Mouse (Mus musculus) kidney, embryonic 16.5 days (tissue): ENCODE data around the gene Cd244a. TPM values are rescaled to one million over a fixed set of nuclear protein-coding genes. Genes with fewer than 3 reads are reported as not detected.

Experiments used
- ATAC-seq: fragments of 200-750 bp; cut with Nextera tagmentation; 2 replicates; pipeline ENCODE4 v1.8.0; 2017; ENCODE audit warnings: moderate TSS enrichment; ENCODE audit not compliant: low FRiP score, low TSS enrichment
- H3K27ac ChIP-seq: fragments of 300-500 bp; sonication (generic); 2 replicates; pipeline ENCODE4 v1.5.1; 2014; ENCODE audit warnings: low read length
- H3K27me3 ChIP-seq: fragments of 300-500 bp; sonication (generic); 2 replicates; pipeline ENCODE4 v1.6.1; 2014; ENCODE audit warnings: low read length, control low read depth, mixed read lengths; ENCODE audit not compliant: insufficient read depth
- H3K36me3 ChIP-seq: fragments of 300-500 bp; sonication (generic); 2 replicates; pipeline ENCODE4 v1.6.1; 2014; ENCODE audit warnings: low read length, control low read depth, mixed read lengths; ENCODE audit not compliant: insufficient read depth
- H3K4me1 ChIP-seq: fragments of 300-500 bp; sonication (generic); 2 replicates; pipeline ENCODE4 v1.6.1; 2014; ENCODE audit warnings: low read length, control low read depth, mixed read lengths; ENCODE audit not compliant: insufficient read depth
- H3K4me2 ChIP-seq: fragments of 300-500 bp; sonication (generic); replicated peaks from 2 replicates; pipeline ENCODE4 v1.6.1; 2014; ENCODE audit warnings: low read depth, low read length
- H3K4me3 ChIP-seq: fragments of 300-500 bp; sonication (generic); 2 replicates; pipeline ENCODE4 v1.5.1; 2014; ENCODE audit warnings: mild to moderate bottlenecking, low read length
- H3K9ac ChIP-seq: fragments of 300-500 bp; sonication (generic); replicated peaks from 2 replicates; pipeline ENCODE4 v1.6.1; 2014; ENCODE audit warnings: low read length
- H3K9me3 ChIP-seq: fragments of 300-500 bp; sonication (generic); 2 replicates; pipeline ENCODE4 v1.6.1; 2016; ENCODE audit warnings: low read length, control low read depth
- WGBS: fragments of 180-500 bp; shearing (Covaris S2); extraction: QIAGEN DNeasy Blood & Tissue Kit; methylation state at CpG from one replicate; pipeline ENCODE4 v1.1.7; 2014; 5-methylcytosine and 5-hydroxymethylcytosine counted together
- polyA plus RNA-seq: library from polyadenylated mRNA; unstranded; fragments of >200 nt; fragmentation: Nextera tagmentation; extraction: Ambion mirVana; gene quantifications from 2 replicates; pipeline ENCODE4 v1.2.1, GENCODE M21; 2015

The Cd244a gene
- polyA plus RNA-seq, 1 experiment from 2014 or later, result 0.07 TPM

DNA sequence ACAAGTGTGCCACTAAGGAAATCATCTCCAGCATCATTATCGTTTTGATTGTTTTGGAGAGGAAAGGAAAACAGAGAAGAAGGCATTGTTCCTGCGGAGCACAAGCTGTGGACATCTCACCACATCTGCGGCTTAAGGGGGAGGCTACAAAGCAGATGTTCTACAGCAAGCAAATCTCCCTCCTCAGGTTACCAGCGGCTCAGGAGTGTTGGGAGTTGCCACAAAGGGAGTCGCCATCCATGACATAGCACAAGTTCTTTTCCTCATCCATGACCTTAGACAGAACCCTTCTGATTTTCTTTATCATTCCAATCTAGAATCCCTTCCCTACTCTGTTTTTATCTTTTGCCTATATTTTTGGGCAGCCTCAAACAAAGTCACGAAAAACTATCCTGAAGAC lies 76.7 kb downstream of the Cd244a start:
- Histone ChIP-seq H3K4me1 (no peaks in the 10 kb centered on the region), H3K27me3 (no peaks in the 10 kb centered on the region), H3K4me2 (no peak overlapping the region), H3K9me3 (no peaks in the 10 kb centered on the region), H3K4me3 (no peak overlapping the region), H3K36me3 (no peaks in the 10 kb centered on the region), H3K27ac (no peak overlapping the region), H3K9ac (no peak overlapping the region)
- peak; percentile 80 for ATAC-seq
- 34% methylated on average over 6 of the region's 6 CpGs for WGBS

GRCm38 (mm10) chr1:171637101-171637500 lies 78.1 kb downstream of the Cd244a start:
- H3K36me3 ChIP-seq, result no peaks in the 10 kb centered on the region
- H3K4me2 ChIP-seq, result no peak overlapping the region
- H3K27ac ChIP-seq, result no peak overlapping the region
- WGBS, result 92% methylated on average over 8 of the region's 8 CpGs
- no peak overlapping the region for H3K4me3 ChIP-seq
- no peaks in the 10 kb centered on the region for H3K4me1 ChIP-seq
- no peaks in the 10 kb centered on the region for H3K27me3 ChIP-seq
- no peaks in the 10 kb centered on the region for H3K9me3 ChIP-seq
- ATAC-seq, result no peak
- no peak overlapping the region for H3K9ac ChIP-seq

- H3K4me2 ChIP-seq, result no peak overlapping the region
- ATAC-seq, result no peak
- H3K27ac ChIP-seq, result no peak overlapping the region
- H3K4me1 ChIP-seq, result no peaks in the 10 kb centered on the region
- WGBS, result 65% methylated on average over 2 of the region's 2 CpGs
- no peaks in the 10 kb centered on the region for H3K9me3 ChIP-seq
- no peak overlapping the region for H3K4me3 ChIP-seq
- no peaks in the 10 kb centered on the region for H3K27me3 ChIP-seq
- no peaks in the 10 kb centered on the region for H3K36me3 ChIP-seq
- no peak overlapping the region for H3K9ac ChIP-seq
These were observed 79.7 kb downstream of the Cd244a start for GRCm38 (mm10) chr1:171638686-171639085.

- Histone ChIP-seq H3K27ac (no peak overlapping the region), H3K27me3 (no peaks in the 10 kb centered on the region), H3K9me3 (no peaks in the 10 kb centered on the region), H3K9ac (no peak overlapping the region), H3K4me1 (no peaks in the 10 kb centered on the region), H3K4me3 (no peak overlapping the region), H3K4me2 (no peak overlapping the region), H3K36me3 (no peaks in the 10 kb centered on the region)
- WGBS, result 91% methylated on average over 6 of the region's 6 CpGs
- ATAC-seq, result no peak
These were observed 81.8 kb downstream of the Cd244a start for GRCm38 (mm10) chr1:171640796-171641195.

- H3K4me2 ChIP-seq, result no peak overlapping the region
- no peaks in the 10 kb centered on the region for H3K36me3 ChIP-seq
- H3K27me3 ChIP-seq, result no peaks in the 10 kb centered on the region
- no peak overlapping the region for H3K9ac ChIP-seq
- ATAC-seq, result no peak
- no peaks in the 10 kb centered on the region for H3K4me1 ChIP-seq
- no peaks in the 10 kb centered on the region for H3K9me3 ChIP-seq
- H3K4me3 ChIP-seq, result no peak overlapping the region
- WGBS, result 67% methylated on average over 7 of the region's 7 CpGs
- no peak overlapping the region for H3K27ac ChIP-seq
These were observed 84.6 kb downstream of the Cd244a start for GRCm38 (mm10) chr1:171643612-171644011.

DNA sequence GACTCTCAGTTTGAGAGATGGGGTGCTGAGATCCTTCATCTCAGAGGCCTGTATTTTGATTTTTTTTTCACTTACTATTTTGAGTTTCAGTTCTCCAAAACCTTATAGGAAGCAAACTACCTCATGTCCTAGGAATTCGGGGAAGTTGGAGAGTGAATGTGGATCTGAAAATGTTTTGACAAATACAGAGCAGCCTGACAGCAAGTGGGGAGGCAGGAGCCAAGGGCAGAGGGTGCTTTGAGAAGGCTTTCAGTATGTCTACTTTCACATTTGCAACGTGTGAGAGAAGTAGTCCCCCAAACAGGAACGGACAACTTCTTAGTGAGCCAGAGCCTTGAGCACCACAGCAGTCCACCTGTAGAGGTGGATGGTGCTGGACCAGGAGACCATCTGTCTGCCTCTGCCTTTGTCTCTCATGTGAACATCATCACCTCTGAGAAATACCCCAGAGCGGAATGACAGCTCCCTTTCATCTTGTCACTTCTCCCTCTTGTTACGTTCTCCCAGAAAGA lies 87.5 kb downstream of the Cd244a start:
- ATAC-seq, result no peak
- Histone ChIP-seq H3K9me3 (no peaks in the 10 kb centered on the region), H3K4me2 (no peak overlapping the region), H3K27me3 (no peaks in the 10 kb centered on the region), H3K4me3 (no peak overlapping the region), H3K36me3 (no peaks in the 10 kb centered on the region), H3K9ac (no peak overlapping the region), H3K27ac (no peak overlapping the region), H3K4me1 (no peaks in the 10 kb centered on the region)
- 46% methylated on average over 5 of the region's 5 CpGs for WGBS

GRCm38 (mm10) chr1:171647716-171648115 lies 88.7 kb downstream of the Cd244a start:
- Histone ChIP-seq H3K27ac (no peak overlapping the region), H3K27me3 (no peaks in the 10 kb centered on the region), H3K4me2 (no peak overlapping the region), H3K4me1 (no peaks in the 10 kb centered on the region), H3K36me3 (no peaks in the 10 kb centered on the region), H3K9ac (no peak overlapping the region), H3K9me3 (no peaks in the 10 kb centered on the region), H3K4me3 (no peak overlapping the region)
- ATAC-seq, result no peak
- 87% methylated on average over 5 of the region's 5 CpGs for WGBS

DNA sequence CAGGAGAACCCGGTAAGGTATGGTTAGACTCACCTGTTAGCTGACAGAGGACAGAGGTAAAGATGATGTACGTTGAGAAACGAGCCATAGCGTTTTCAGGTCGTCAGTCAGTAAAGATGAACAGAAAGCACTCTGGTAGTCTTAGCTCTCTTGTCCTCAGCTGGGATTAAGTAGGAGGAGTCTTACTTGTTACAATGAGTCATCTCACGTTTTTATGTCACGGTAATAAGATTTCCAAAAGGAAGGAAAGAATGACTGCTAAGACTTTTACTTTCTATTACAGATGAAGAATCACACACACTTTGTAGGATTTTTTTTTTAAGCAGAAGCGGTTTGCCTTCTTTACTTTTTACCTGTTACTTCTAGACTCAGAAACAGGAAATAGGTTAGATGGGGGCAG lies 89.8 kb downstream of the Cd244a start:
- 74% methylated on average over 8 of the region's 8 CpGs for WGBS
- Histone ChIP-seq H3K27me3 (no peaks in the 10 kb centered on the region), H3K4me3 (no peak overlapping the region)

DNA sequence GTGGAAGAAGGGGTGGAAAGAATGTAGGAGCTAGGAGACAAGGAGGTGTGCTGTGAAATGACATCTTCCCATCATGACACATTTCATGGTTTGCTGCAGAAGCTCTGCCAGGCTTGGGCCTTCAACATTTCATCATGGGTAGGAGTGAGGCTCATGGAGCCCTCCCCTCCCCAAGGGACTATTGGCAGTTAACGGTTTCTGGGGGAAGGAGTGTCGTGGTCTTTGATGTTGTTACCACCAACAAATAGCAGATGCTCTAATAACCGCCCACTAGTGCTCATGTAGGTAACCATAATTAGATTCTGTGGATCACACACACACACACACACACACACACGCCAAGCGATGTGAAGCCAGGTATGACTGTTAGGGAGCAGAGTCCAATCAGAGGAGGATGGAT lies 93.7 kb downstream of the Cd244a start, which contains the start of gene Slamf7:
Gene Slamf7, minus strand, starts transcription at position 302 of the 400 bp plus-strand sequence.
- 87% methylated on average over 5 of the region's 5 CpGs for WGBS

More for the DNA sequence above, 89.8 kb downstream of the Cd244a start:
- Histone ChIP-seq H3K4me2 (no peak overlapping the region), H3K36me3 (no peaks in the 10 kb centered on the region), H3K9me3 (no peaks in the 10 kb centered on the region), H3K27ac (no peak overlapping the region), H3K9ac (no peak overlapping the region), H3K4me1 (no peaks in the 10 kb centered on the region)
- ATAC-seq, result no peak

DNA sequence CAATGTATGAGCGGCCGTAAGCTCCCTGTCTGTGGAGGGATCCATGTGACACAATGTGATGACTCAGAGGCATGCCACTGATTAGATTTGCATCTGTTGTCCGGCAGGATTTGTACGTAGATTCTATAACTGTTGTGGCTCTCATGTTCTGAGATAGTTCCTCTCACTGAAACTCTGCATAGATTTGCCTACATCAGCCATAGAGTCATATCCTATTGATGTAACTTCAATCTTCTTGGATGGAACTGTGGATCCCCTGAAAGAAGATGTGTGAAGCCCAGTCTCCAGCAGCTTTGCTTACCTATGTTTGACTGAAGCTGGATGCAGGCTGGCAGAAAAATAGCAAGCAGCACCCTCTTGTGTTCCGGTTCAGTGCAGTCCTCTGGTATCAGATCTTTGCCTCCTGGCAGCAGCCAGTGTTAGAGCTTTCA lies 99.6 kb downstream of the Cd244a start:
- H3K36me3 ChIP-seq, result no peaks in the 10 kb centered on the region
- WGBS, result 73% methylated on average over 5 of the region's 5 CpGs
- H3K9ac ChIP-seq, result no peak overlapping the region
- H3K4me3 ChIP-seq, result no peak overlapping the region
- no peak overlapping the region for H3K27ac ChIP-seq
- no peak overlapping the region for H3K4me2 ChIP-seq
- H3K4me1 ChIP-seq, result no peaks in the 10 kb centered on the region
- no peaks in the 10 kb centered on the region for H3K9me3 ChIP-seq
- no peak; the same call in 1 of the 2 replicates for ATAC-seq
- H3K27me3 ChIP-seq, result no peaks in the 10 kb centered on the region

More for the DNA sequence above, 93.7 kb downstream of the Cd244a start, which contains the start of gene Slamf7:
- H3K4me2 ChIP-seq, result no peak within 1 kb of the TSS
- H3K27ac ChIP-seq, result no peak within 1 kb of the TSS
- no peaks in the 10 kb centered on the region for H3K9me3 ChIP-seq
- H3K36me3 ChIP-seq, result no peaks in the 10 kb centered on the region
- no peaks in the 10 kb centered on the region for H3K4me1 ChIP-seq
- H3K9ac ChIP-seq, result no peak within 1 kb of the TSS
- H3K27me3 ChIP-seq, result no peaks in the 10 kb centered on the region
- H3K4me3 ChIP-seq, result no peak within 1 kb of the TSS
- ATAC-seq, result no peak
